Mouse (Mus musculus): ENCODE measurements around the gene Abcb1b. TPM values are rescaled to one million over a fixed set of nuclear protein-coding genes. Genes with fewer than 3 reads are reported as not detected.

Gene Abcb1b
- polyA plus RNA-seq (2017; shearing (Covaris generic)): 35.6 TPM

DNA sequence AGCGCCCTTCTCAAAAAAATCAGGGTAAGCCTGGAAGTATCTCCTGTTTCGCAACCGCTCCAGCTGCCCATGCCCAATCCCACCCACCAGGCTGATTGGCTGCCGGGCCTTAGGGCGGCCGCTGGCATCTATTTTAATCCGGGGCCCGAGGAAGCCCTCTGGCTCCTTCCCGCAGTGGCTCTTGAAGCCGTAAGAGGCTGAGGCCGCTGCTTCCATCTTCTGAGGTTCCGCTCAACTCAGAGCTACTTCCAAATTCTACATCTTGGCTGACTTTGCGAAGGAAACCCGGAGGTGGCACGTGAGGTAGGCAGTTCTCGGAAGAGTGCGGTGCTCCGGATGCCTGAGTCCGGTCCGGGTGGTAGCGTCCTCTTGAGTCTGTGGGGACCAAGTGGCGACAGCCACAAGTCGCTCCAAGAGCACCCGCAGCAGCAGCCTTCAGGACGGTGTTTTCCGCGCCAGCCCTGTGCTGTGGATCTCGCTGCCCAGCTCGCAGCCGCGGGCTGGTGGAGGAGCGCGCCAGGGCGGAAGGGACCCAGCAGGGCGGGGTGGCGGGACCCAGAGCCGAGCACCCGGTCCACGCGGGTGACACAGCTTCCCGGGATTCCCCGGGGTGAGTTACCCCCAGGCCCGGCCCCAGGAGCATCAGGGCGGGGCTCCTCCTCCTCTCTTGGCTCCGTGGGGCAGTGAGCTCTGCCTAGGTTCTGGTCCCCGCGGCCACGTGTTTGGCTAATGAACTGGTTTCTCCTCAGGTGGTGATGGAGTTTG lies at the start of gene Abcb1b:
Gene Abcb1b, plus strand, starts transcription at position 161 of the 765 bp plus-strand sequence.

DNA sequence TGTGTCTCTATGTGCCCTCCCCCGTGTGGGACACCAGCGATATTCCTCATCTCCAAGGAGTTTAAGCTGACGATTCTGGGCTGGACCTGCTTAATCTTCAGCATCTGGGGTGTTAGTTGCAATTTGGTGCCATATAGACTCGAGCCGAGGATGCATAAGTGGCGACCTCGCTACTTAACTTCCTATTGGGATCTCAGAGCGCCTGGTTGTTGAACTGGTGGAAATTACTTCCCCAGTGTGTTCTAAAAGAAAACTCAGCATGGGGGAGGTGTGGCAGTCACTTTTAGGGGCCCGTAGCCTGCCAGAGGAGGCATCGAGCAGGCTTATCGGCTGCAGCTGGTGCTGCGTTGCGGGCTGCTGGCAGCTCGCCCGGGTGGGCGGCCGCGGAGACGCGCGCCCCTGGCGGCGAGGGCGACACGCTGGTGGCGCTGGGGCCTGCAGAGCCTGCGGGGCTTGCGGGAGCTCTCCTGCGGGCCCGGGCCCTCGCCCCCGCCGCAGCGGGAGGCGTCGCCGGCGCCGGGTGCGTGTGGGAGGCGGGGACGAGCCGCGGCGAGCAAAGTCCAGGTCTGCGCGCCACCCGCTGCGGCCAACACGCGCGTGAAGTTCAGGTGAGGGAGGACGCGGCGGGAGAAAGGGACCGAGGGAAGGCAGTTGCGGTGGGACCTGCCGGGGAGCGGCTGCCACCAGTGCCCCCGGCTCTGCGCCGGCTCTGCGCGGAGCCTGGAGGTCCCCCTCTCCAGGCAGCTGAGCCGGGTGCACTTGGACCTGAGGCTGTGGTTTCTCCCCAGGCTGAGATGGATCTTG lies 95.6 kb downstream of the Abcb1b start, which contains the start of gene Abcb4:
Gene Abcb4, plus strand, starts transcription at position 418 of the 804 bp plus-strand sequence.

Other genes starting within 250 kb of the Abcb1b start
- gene Rundc3b, start 175.2 kb upstream of the Abcb1b start, polyA plus RNA-seq (2017; shearing (Covaris generic)): 17.1 TPM
- gene Abcb1a, start 138.1 kb upstream of the Abcb1b start, polyA plus RNA-seq (2017; shearing (Covaris generic)): 10.6 TPM
- gene Abcb4, start 95.6 kb downstream of the Abcb1b start, polyA plus RNA-seq (2017; shearing (Covaris generic)): 0.58 TPM
- 46.0 TPM for gene Crot, start 199.2 kb downstream of the Abcb1b start, polyA plus RNA-seq (2017; shearing (Covaris generic))